Mouse (Mus musculus): ENCODE data around the gene Atxn3. TPM values are rescaled to one million over a fixed set of nuclear protein-coding genes. Genes with fewer than 3 reads are reported as not detected.
"Not testable (repeated sequence)": the region's sequence is repeated elsewhere in the genome, so short reads cannot be mapped to it uniquely, and the experiment has no call there.

The Atxn3 gene
- polyA plus RNA-seq, 1 experiment from 2014 or later, result 13.1 TPM

DNA sequence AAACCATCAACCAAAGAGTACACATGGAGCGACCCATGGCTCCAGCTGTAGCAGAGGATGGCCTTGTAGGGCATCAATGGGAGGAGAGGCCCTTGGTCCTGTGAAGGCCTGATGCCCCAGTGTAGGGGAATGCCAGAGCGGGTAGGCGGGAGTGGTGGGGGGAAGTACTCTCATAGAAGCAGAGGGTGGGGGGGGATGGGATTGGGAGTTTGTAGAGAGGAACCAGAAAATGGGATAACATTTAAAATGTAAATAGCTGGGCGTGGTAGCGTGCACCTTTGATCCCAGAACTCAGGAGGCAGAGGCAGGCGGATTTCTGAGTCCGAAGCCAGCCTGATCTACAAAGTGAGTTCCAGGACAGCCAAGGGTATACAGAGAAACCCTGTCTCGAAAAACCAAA is 2.2 kb downstream of the Atxn3 start:
- not testable (repeated sequence) for H3K9ac ChIP-seq (replicated peaks; ENCODE audit: low read length); H3K9me3 ChIP-seq (replicated peaks; ENCODE audit: control insufficient read depth, low read length); H3K36me3 ChIP-seq (replicated peaks; ENCODE audit: control insufficient read depth, insufficient read depth, low read depth, low read length); ATAC-seq (replicated peaks; ENCODE audit: insufficient number of reproducible peaks, low FRiP score, low TSS enrichment, low read depth); H3K4me3 ChIP-seq (ENCODE audit: low read depth, low read length); H3K4me2 ChIP-seq (ENCODE audit: low read depth, low read length); H3K27me3 ChIP-seq (ENCODE audit: control insufficient read depth, insufficient read depth, low read length); DNase-seq (ENCODE audit: low spot score); H3K4me1 ChIP-seq (ENCODE audit: control insufficient read depth, insufficient read depth, low read length); H3K27ac ChIP-seq (replicated peaks; ENCODE audit: low read depth, low read length)
- 92% methylated on average over 8 of the region's 8 CpGs for WGBS

GRCm38 (mm10) chr12:101948801-101949200 is 9.2 kb downstream of the Atxn3 start:
- Histone ChIP-seq H3K9ac (replicated peaks; ENCODE audit: low read length) (no peak overlapping the region), H3K9me3 (replicated peaks; ENCODE audit: control insufficient read depth, low read length) (no peaks in the 10 kb centered on the region), H3K27ac (replicated peaks; ENCODE audit: low read depth, low read length) (no peak overlapping the region), H3K4me1 (ENCODE audit: control insufficient read depth, insufficient read depth, low read length) (no peaks in the 10 kb centered on the region), H3K27me3 (ENCODE audit: control insufficient read depth, insufficient read depth, low read length) (no peaks in the 10 kb centered on the region), H3K4me2 (ENCODE audit: low read depth, low read length) (no peak overlapping the region), H3K36me3 (replicated peaks; ENCODE audit: control insufficient read depth, insufficient read depth, low read depth, low read length) (peaks cover 5% of the 10 kb centered on the region), H3K4me3 (ENCODE audit: low read depth, low read length) (no peak overlapping the region)
- no peak for DNase-seq (ENCODE audit: low spot score)
- WGBS, result 82% methylated on average over 4 of the region's 4 CpGs
- ATAC-seq (replicated peaks; ENCODE audit: insufficient number of reproducible peaks, low FRiP score, low TSS enrichment, low read depth), result no peak

DNA sequence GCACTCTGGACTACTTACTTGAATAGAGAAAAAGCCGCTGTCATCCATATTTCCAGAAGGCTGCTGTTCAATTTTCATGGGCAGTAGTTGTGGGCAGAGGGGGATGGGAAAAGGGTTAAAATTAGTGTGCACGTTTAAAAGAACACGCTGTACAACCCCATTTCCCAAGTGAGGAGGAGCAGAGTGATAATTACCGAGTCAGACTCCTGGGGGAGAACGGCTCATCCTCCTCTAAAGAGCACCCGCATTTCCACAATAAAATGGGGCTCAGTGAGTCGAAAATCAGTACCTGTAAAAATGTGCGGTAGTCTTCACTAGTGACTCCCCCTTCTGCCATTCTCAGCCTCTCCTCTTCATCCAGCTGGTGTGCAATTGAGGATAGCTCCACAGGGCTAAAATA is 10.1 kb downstream of the Atxn3 start:
- ATAC-seq (replicated peaks; ENCODE audit: insufficient number of reproducible peaks, low FRiP score, low TSS enrichment, low read depth), result no peak
- no peak overlapping the region for H3K4me2 ChIP-seq (ENCODE audit: low read depth, low read length)
- WGBS, result 88% methylated on average over 8 of the region's 8 CpGs
- H3K9me3 ChIP-seq (replicated peaks; ENCODE audit: control insufficient read depth, low read length), result no peaks in the 10 kb centered on the region
- H3K27me3 ChIP-seq (ENCODE audit: control insufficient read depth, insufficient read depth, low read length), result no peaks in the 10 kb centered on the region
- no peak overlapping the region for H3K4me3 ChIP-seq (ENCODE audit: low read depth, low read length)
- H3K36me3 ChIP-seq (replicated peaks; ENCODE audit: control insufficient read depth, insufficient read depth, low read depth, low read length), result peaks cover 5% of the 10 kb centered on the region
- no peak overlapping the region for H3K27ac ChIP-seq (replicated peaks; ENCODE audit: low read depth, low read length)
- no peak overlapping the region for H3K9ac ChIP-seq (replicated peaks; ENCODE audit: low read length)
- H3K4me1 ChIP-seq (ENCODE audit: control insufficient read depth, insufficient read depth, low read length), result no peaks in the 10 kb centered on the region
- DNase-seq (ENCODE audit: low spot score), result no peak

DNA sequence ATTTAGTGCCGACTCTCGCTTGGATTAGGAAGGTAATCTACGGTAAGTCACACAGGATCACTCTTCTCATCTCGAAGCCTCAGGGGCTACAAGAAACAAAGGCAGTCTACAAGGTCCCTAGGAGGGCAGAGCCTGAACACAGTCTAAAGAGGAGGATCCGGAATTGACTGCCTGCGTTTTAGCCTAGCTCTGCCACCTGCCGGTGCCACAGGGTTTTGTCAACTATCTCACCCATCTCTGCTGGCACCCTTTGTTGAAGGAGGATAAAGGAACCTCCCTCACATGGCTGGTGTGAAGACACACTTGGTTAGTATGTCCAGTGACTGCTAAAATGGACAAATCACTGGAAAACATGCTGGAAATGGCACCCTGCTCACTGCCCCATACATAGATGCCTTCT is 20.5 kb downstream of the Atxn3 start:
- Histone ChIP-seq H3K36me3 (replicated peaks; ENCODE audit: control insufficient read depth, insufficient read depth, low read depth, low read length) (peaks cover 4% of the 10 kb centered on the region), H3K4me2 (ENCODE audit: low read depth, low read length) (no peak overlapping the region), H3K27me3 (ENCODE audit: control insufficient read depth, insufficient read depth, low read length) (no peaks in the 10 kb centered on the region), H3K4me1 (ENCODE audit: control insufficient read depth, insufficient read depth, low read length) (no peaks in the 10 kb centered on the region), H3K4me3 (ENCODE audit: low read depth, low read length) (no peak overlapping the region), H3K27ac (replicated peaks; ENCODE audit: low read depth, low read length) (no peak overlapping the region), H3K9me3 (replicated peaks; ENCODE audit: control insufficient read depth, low read length) (no peaks in the 10 kb centered on the region), H3K9ac (replicated peaks; ENCODE audit: low read length) (no peak overlapping the region)
- DNase-seq (ENCODE audit: low spot score), result no peak
- 82% methylated on average over 7 of the region's 7 CpGs for WGBS
- no peak for ATAC-seq (replicated peaks; ENCODE audit: insufficient number of reproducible peaks, low FRiP score, low TSS enrichment, low read depth)

DNA sequence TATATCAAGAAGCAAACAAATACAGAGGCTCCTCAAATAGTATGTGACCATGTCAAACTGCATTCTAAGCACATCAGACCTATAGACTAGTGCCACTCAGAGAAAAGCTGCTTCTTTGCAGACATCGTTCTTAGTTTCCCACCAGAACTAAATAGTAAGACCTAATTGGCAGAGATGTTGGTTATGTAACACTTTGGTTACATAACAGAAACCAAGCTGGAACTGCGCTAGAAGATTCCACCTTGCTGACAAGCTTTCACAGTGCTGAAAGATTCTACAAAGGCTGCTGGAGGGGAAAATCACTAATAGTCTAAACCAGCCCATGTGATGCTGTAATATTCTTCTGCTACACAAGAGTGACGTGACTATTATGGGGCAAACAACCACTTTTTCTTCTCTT is 22.8 kb downstream of the Atxn3 start:
- no peaks in the 10 kb centered on the region for H3K27me3 ChIP-seq (ENCODE audit: control insufficient read depth, insufficient read depth, low read length)
- no peak overlapping the region for H3K4me3 ChIP-seq (ENCODE audit: low read depth, low read length)
- WGBS, result 94% methylated on average over 3 of the region's 3 CpGs
- H3K9ac ChIP-seq (replicated peaks; ENCODE audit: low read length), result no peak overlapping the region
- H3K36me3 ChIP-seq (replicated peaks; ENCODE audit: control insufficient read depth, insufficient read depth, low read depth, low read length), result 0 out of 2 replicates have a peak, but pooled peaks cover 4% of the 10 kb centered on the region
- H3K4me2 ChIP-seq (ENCODE audit: low read depth, low read length), result no peak overlapping the region
- DNase-seq (ENCODE audit: low spot score), result no peak
- no peaks in the 10 kb centered on the region for H3K4me1 ChIP-seq (ENCODE audit: control insufficient read depth, insufficient read depth, low read length)
- no peaks in the 10 kb centered on the region for H3K9me3 ChIP-seq (replicated peaks; ENCODE audit: control insufficient read depth, low read length)
- H3K27ac ChIP-seq (replicated peaks; ENCODE audit: low read depth, low read length), result no peak overlapping the region
- ATAC-seq (replicated peaks; ENCODE audit: insufficient number of reproducible peaks, low FRiP score, low TSS enrichment, low read depth), result no peak

DNA sequence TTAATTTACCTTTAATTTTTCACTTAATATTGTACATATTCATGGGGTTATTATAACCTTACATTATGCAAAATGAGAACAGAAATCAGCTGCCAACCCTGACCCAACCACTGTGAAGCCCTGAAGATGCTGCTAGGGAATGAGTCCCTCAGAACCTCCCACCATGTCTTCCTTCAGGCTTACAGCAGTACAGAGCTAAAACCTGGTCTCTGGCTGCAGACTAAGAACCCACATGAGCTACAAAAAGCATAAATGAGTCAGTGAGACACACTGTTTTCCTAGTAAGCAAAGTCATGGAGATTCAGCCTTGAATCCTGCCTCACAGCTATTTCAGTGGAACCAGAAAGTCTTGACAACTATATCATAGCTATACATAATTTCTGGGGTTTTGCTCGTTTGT is 29.6 kb downstream of the Atxn3 start:
- WGBS, result 96% methylated on average over 1 of the region's 1 CpGs
- Histone ChIP-seq H3K27me3 (ENCODE audit: control insufficient read depth, insufficient read depth, low read length) (no peaks in the 10 kb centered on the region), H3K4me3 (ENCODE audit: low read depth, low read length) (no peak overlapping the region), H3K36me3 (replicated peaks; ENCODE audit: control insufficient read depth, insufficient read depth, low read depth, low read length) (peaks cover 2% of the 10 kb centered on the region), H3K4me1 (ENCODE audit: control insufficient read depth, insufficient read depth, low read length) (no peaks in the 10 kb centered on the region), H3K9me3 (replicated peaks; ENCODE audit: control insufficient read depth, low read length) (no peaks in the 10 kb centered on the region), H3K9ac (replicated peaks; ENCODE audit: low read length) (no peak overlapping the region), H3K4me2 (ENCODE audit: low read depth, low read length) (no peak overlapping the region), H3K27ac (replicated peaks; ENCODE audit: low read depth, low read length) (no peak overlapping the region)
- DNase-seq (ENCODE audit: low spot score) (no peak), ATAC-seq (replicated peaks; ENCODE audit: insufficient number of reproducible peaks, low FRiP score, low TSS enrichment, low read depth) (no peak)

DNA sequence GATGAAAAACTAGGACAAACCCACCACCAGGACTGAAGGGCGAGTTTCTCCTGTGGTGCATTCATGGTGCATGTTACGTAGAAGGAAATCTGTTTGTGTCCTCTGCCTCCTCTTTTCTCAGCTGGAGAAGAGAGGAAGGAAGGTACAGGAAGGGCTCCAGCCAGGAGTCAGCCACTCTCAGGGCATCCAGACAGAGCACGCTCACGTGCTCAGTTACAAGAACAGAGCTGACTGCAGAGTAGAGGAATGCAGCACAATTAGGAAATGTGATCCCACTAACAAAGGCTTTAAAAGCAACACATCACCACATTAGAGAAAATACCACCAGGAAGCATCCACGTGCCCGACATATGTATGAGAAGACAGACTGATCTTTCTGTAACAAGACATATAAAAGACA is 35.7 kb downstream of the Atxn3 start:
- WGBS, result 76% methylated on average over 6 of the region's 6 CpGs
- no peak for ATAC-seq (replicated peaks; ENCODE audit: insufficient number of reproducible peaks, low FRiP score, low TSS enrichment, low read depth)

GRCm38 (mm10) chr12:101919847-101920246 is 38.2 kb downstream of the Atxn3 start:
- Histone ChIP-seq H3K36me3 (replicated peaks; ENCODE audit: control insufficient read depth, insufficient read depth, low read depth, low read length) (no peaks in the 10 kb centered on the region), H3K27me3 (ENCODE audit: control insufficient read depth, insufficient read depth, low read length) (no peaks in the 10 kb centered on the region), H3K9ac (replicated peaks; ENCODE audit: low read length) (no peak overlapping the region), H3K4me3 (ENCODE audit: low read depth, low read length) (no peak overlapping the region), H3K4me2 (ENCODE audit: low read depth, low read length) (no peak overlapping the region), H3K4me1 (ENCODE audit: control insufficient read depth, insufficient read depth, low read length) (no peaks in the 10 kb centered on the region), H3K9me3 (replicated peaks; ENCODE audit: control insufficient read depth, low read length) (no peaks in the 10 kb centered on the region), H3K27ac (replicated peaks; ENCODE audit: low read depth, low read length) (no peak overlapping the region)
- ATAC-seq (replicated peaks; ENCODE audit: insufficient number of reproducible peaks, low FRiP score, low TSS enrichment, low read depth) (no peak), DNase-seq (ENCODE audit: low spot score) (no peak)
- WGBS, result 83% methylated on average over 3 of the region's 3 CpGs

More for the DNA sequence above, 35.7 kb downstream of the Atxn3 start:
- Histone ChIP-seq H3K36me3 (replicated peaks; ENCODE audit: control insufficient read depth, insufficient read depth, low read depth, low read length) (no peaks in the 10 kb centered on the region; the same call in 1 of the 2 replicates), H3K27ac (replicated peaks; ENCODE audit: low read depth, low read length) (no peak overlapping the region), H3K4me2 (ENCODE audit: low read depth, low read length) (no peak overlapping the region), H3K4me1 (ENCODE audit: control insufficient read depth, insufficient read depth, low read length) (no peaks in the 10 kb centered on the region), H3K4me3 (ENCODE audit: low read depth, low read length) (no peak overlapping the region), H3K27me3 (ENCODE audit: control insufficient read depth, insufficient read depth, low read length) (no peaks in the 10 kb centered on the region), H3K9ac (replicated peaks; ENCODE audit: low read length) (no peak overlapping the region), H3K9me3 (replicated peaks; ENCODE audit: control insufficient read depth, low read length) (no peaks in the 10 kb centered on the region)
- DNase-seq (ENCODE audit: low spot score), result no peak

All from embryonic facial prominence, embryonic 11.5 days (tissue).